Mouse (Mus musculus) right cerebral cortex, postnatal 4 days (tissue): ENCODE data around the gene Gdf7.

Experiments used
- DNase-seq: peaks from one replicate; pipeline ENCODE4 v3.0.0-alpha.2; 2022

Gene Gdf7

GRCm38 (mm10) chr12:8301841-8302431, at the start of gene Gdf7:
Gene Gdf7 (minus strand): TSS chr12:8301954.
- DNase-seq: peak; percentile 54

DNA sequence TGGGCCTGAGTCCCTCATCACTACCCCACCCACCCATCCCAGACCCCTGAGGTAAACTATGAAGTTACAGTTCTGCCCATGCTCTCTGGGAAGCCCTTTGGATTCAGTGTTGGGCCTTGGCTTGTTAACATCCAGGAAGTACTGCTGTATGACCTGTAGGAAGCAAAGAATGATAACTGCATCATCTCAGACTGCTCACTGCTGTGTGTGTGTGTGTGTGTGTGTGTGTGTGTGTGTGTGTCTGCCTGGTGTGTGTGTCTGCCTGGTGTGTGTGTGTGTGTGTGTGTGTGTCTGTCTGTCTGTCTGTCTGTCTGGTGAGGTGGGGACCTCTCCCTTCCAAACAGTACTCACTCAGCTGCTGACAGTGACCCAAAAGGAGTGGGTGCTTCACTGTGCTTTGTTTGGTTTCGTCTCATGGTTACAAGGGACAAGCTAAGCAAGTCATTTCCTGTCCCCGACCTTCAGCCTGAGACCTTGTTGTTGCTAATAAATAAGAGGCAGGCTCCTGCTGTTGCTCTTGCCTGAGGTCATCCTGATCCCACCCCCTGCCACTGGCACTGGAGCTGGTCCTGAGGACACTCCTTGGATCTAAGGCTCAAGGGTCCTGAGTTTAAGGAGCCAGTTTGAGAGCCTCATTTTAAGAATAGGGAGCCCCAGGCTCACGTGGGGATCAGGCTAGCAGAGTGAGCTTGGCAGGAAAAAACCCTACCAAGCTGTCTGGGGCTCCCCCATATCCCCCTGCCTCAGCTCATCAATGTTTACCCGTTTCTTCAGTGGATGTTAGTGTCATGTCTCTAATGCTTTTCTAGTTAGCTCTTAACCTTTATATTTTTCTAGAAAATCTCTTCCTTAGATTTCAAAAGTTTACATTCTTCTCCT, 49.5 kb upstream of the Gdf7 start:
- DNase-seq: no peak

DNA sequence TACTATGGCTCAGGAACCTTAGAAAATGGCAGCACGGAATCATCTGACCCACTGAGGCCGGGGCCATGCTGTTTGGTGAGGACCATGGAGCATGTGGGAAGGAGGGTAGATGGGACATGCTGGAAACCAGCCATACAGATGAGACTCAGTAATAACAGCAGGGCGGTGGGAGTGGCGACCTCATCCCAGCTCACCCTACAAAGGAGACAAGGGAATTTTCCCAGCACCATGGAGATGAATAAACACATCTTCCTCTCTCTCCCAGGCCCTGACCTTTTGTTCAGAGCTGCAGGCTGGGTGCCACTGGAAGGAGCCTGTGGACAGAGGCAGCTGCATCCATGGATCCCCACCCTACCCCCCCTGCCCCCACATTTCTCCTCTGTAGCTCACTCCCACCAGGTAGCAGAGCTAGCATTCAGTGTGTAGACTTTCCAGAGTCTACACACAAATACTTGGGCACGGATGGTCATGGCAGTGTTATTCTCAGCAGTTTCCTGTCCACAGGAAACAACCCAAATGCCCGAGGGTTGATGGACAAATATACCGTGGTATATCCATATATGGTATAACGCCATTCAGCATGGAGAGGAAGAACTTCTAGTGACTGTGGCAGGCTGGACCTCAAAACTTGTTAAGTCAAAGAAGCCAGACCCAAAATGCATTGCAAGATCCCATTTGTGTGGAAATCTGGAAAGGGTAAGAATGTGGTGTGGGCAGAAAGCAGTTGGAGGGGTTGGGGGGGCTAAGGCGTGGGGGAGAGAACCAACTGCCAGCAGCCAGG, 47.2 kb upstream of the Gdf7 start:
- DNase-seq: no peak

- DNase-seq: no peak
Measured at GRCm38 (mm10) chr12:8347746-8348462, 46.1 kb upstream of the Gdf7 start.

- DNase-seq: no peak
Measured at GRCm38 (mm10) chr12:8345539-8345938, 43.8 kb upstream of the Gdf7 start.

- DNase-seq: no peak
Measured at GRCm38 (mm10) chr12:8344897-8345296, 43.1 kb upstream of the Gdf7 start.

GRCm38 (mm10) chr12:8343381-8343780, 41.6 kb upstream of the Gdf7 start:
- no peak for DNase-seq

GRCm38 (mm10) chr12:8341008-8341407, 39.3 kb upstream of the Gdf7 start:
- no peak for DNase-seq

GRCm38 (mm10) chr12:8339591-8340319, 38.0 kb upstream of the Gdf7 start:
- no peak for DNase-seq

GRCm38 (mm10) chr12:8338918-8339317, 37.2 kb upstream of the Gdf7 start:
- no peak for DNase-seq

GRCm38 (mm10) chr12:8338491-8338890, 36.7 kb upstream of the Gdf7 start:
- DNase-seq: no peak

- DNase-seq: no peak
Measured at GRCm38 (mm10) chr12:8337286-8338060, 35.7 kb upstream of the Gdf7 start.

- no peak for DNase-seq
Measured at GRCm38 (mm10) chr12:8336601-8337285, 35.0 kb upstream of the Gdf7 start.

DNA sequence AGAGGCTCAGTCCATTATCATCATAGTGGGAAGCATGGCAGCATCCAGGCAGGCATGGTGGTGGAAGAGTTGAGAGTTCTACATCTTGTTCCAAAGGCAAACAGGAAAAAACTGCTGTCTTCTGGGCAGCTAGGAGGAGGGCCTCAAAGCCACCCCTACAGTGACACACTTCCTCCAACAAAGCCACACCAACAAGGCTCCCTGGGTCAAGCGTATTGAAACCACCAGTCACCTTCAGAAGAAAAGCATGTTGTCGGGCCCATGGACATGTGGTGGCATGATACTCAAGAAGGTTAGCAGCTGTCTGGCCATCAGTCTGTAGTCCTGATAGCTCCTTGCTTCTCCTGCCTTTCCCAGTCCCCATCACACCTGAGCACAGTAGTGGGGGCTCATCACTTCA, 33.7 kb upstream of the Gdf7 start:
- no peak for DNase-seq

DNA sequence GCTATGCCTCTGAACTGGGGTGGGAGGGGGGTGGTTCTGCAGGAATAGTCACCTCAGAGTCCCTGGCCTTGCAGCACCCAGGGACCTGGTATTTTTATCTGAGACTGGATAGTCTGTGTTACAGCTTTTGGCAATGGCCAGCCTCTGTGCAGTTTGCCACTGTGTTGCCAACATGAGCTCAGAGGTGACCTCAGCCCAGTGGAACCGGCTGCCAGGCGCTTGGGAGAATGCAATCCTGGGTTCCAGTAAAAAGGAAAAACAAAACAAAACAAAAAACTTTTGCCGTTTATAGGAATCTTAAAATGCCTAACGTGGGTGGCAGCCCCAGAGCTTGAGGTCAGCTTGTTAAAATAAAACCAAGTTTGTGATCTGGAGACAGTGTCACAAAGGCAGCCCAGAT, 32.5 kb upstream of the Gdf7 start:
- no peak for DNase-seq

GRCm38 (mm10) chr12:8333617-8334016, 31.9 kb upstream of the Gdf7 start:
- DNase-seq: no peak

DNA sequence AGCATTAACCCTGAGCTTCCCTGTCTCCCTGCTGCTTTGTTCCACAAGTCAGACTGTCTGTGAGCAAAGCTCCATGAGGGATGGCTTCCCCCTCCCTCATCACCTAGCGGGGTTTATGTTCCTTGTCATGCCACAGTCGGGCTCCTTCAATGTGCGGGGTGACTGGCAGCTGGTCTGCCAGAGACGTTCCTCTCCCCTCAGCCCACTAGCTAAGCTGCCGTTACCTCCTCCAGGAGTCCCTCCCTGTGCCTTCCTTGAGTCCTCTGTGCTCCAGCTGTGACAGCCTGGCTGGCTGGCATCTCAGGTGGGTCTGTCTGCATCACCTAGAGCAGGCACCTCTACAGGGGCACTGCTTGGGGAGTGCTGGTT, 30.4 kb upstream of the Gdf7 start:
- no peak for DNase-seq

GRCm38 (mm10) chr12:8331489-8332173, 29.9 kb upstream of the Gdf7 start:
- no peak for DNase-seq

DNA sequence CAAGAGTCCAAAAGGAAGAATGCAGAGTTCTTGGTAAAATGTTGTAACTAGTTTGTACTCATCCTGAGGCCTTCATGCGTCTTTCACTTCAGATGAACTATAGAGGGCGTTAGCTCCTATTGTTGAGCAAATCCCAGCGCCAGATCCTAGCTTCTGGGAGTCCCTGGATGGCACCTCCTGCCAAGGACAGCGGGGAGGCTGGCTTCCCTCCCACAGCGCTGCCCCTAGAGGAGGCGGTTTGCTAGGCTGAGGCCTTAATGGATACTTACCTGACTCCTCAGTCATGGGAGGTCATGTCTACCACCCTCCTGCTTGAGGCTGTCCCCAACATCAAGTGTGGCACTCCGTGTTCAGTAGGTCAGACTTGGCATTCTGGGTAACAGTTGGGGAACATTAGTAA, 27.5 kb upstream of the Gdf7 start:
- DNase-seq: no peak

GRCm38 (mm10) chr12:8327675-8328053, 25.9 kb upstream of the Gdf7 start:
- no peak for DNase-seq
